Mouse (Mus musculus) liver, embryonic 14.5 days (tissue): ENCODE measurements around the gene Prdm11.

Experiments used
- CTCF ChIP-seq: IDR thresholded peaks from 2 replicates; pipeline ENCODE4 v1.5.1; 2016; ENCODE audit warnings: antibody characterized with exemption, low read depth, control low read depth
- EP300 ChIP-seq: IDR thresholded peaks from 2 replicates; pipeline ENCODE4 v1.6.1; 2016; ENCODE audit warnings: antibody characterized with exemption, low read depth

DNA sequence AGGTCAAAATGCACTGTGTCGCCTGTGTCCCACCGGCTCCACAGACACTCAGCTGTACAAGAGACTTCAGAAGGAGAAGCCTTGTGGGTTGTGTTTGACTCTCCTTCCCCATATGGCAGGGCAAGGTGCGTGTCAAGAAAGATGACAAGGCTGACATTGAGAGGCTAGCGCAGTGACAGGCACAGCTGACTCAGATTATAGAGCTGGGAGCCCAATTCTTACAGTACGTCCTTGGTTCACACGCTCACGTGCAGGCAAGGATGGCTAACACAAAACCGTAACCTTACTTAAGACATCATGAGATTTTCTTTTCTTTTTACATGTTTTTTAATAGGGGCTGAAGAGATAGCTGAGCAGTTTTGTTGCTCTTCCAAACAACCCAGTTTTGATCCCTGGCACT, 28.8 kb downstream of the Prdm11 start:
- TF ChIP-seq CTCF: no peak
- TF ChIP-seq EP300: no peak
